Mouse (Mus musculus) heart, adult 2 months (tissue): ENCODE results near the gene Traf4.

Experiments used
- CTCF ChIP-seq: fragments of 200-600 bp; IDR thresholded peaks from 2 replicates; pipeline ENCODE4 v1.8.1; 2022; ENCODE audit warnings: antibody characterized with exemption, mild to moderate bottlenecking, moderate library complexity
- EP300 ChIP-seq: fragments of 200-500 bp; IDR thresholded peaks from 2 replicates; pipeline ENCODE4 v1.6.1; 2011; ENCODE audit warnings: low read depth, low read length, control low read depth; ENCODE audit not compliant: insufficient read depth
- POLR2A ChIP-seq: fragments of 200-500 bp; IDR thresholded peaks from 2 replicates; pipeline ENCODE4 v1.6.1; 2011; ENCODE audit warnings: mild to moderate bottlenecking, low read depth, low read length, control low read depth; ENCODE audit not compliant: insufficient read depth

- TF ChIP-seq POLR2A: no peak
- TF ChIP-seq CTCF: no peak
- no peak for TF ChIP-seq EP300
Observed at GRCm38 (mm10) chr11:78202372-78202771, 37.0 kb upstream of the Traf4 start.
